ENCODE assay signal across 8 mouse cellular contexts in the genomic region with DNA sequence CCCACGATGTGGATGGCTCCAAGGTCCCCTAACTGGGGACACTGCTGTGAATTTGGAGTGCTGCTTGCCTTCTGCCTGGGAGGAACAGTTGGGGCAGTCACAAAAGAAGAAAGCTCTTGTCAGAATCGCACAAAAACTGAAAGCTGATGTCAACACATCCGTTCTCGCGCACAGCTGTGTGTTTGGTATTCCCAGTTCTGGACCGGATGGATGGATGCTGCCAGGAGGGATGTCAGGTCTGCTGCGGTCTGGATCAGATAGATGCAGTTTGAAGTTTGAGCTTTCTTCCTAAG.
DNase-seq lines count a peak whose midpoint lies in the region; ATAC-seq lines count a peak whose summit lies in the region.

No protein-coding gene starts in this region.

- no peak overlapping the region for H3K27ac ChIP-seq in heart, embryonic 11.5 days (ENCODE audit: low read depth, low read length)
- peak overlapping the region; percentile 72 for H3K27ac ChIP-seq in heart, embryonic 10.5 days
- no peak overlapping the region for H3K27ac ChIP-seq in midbrain, embryonic 16.5 days (ENCODE audit: low read length)

- 63% methylated on average over 7 of the region's 7 CpGs for WGBS in heart, embryonic 11.5 days (ENCODE audit: insufficient replicate concordance)
- WGBS in heart, embryonic 10.5 days: 68% methylated on average over 7 of the region's 7 CpGs
- WGBS in midbrain, embryonic 16.5 days: 41% methylated on average over 7 of the region's 7 CpGs

- no peak overlapping the region for H3K9ac ChIP-seq in heart, embryonic 11.5 days (ENCODE audit: low read depth, low read length)
- no peak overlapping the region for H3K9ac ChIP-seq in midbrain, embryonic 16.5 days (ENCODE audit: low read depth, low read length)

- no peaks in the 10 kb centered on the region for H3K4me1 ChIP-seq in heart, embryonic 11.5 days (ENCODE audit: control insufficient read depth, insufficient read depth, low read length)
- peaks cover 16% of the 10 kb centered on the region; the same call in 1 of the 2 replicates for H3K4me1 ChIP-seq in heart, embryonic 10.5 days
- H3K4me1 ChIP-seq in midbrain, embryonic 16.5 days (ENCODE audit: control insufficient read depth, insufficient read depth, low read length): no peaks in the 10 kb centered on the region

- H3K9me3 ChIP-seq in heart, embryonic 11.5 days (replicated peaks; ENCODE audit: control insufficient read depth, low read length): no peaks in the 10 kb centered on the region
- no peaks in the 10 kb centered on the region for H3K9me3 ChIP-seq in heart, embryonic 10.5 days
- H3K9me3 ChIP-seq in midbrain, embryonic 16.5 days (replicated peaks; ENCODE audit: control insufficient read depth, low read length, poor library complexity, severe bottlenecking): no peaks in the 10 kb centered on the region

- H3K36me3 ChIP-seq in heart, embryonic 11.5 days (ENCODE audit: control insufficient read depth, insufficient read depth, low read length): no peaks in the 10 kb centered on the region
- no peaks in the 10 kb centered on the region for H3K36me3 ChIP-seq in heart, embryonic 10.5 days
- H3K36me3 ChIP-seq in midbrain, embryonic 16.5 days (ENCODE audit: control insufficient read depth, insufficient read depth, low read length): no peaks in the 10 kb centered on the region

- peak; percentile 16 for DNase-seq in heart, adult 8-10 months (ENCODE audit: low spot score)
- peak; percentile 32 for DNase-seq in lung, postnatal 10 days
- no peak for DNase-seq in lung, adult 18-20 months
- no peak for DNase-seq in heart, embryonic 10.5 days (ENCODE audit: low spot score)
- no peak for DNase-seq in spleen, adult 12 weeks (ENCODE audit: low spot score)
- DNase-seq in urinary bladder, adult 18-20 months (ENCODE audit: low spot score in 2 of 2): no peak

- H3K27me3 ChIP-seq in heart, embryonic 11.5 days (ENCODE audit: control insufficient read depth, insufficient read depth, low read length): no peaks in the 10 kb centered on the region
- no peaks in the 10 kb centered on the region for H3K27me3 ChIP-seq in heart, embryonic 10.5 days (ENCODE audit: insufficient read depth, poor library complexity, severe bottlenecking)
- H3K27me3 ChIP-seq in midbrain, embryonic 16.5 days (ENCODE audit: control insufficient read depth, insufficient read depth, low read depth, low read length): no peaks in the 10 kb centered on the region

- no peak overlapping the region for H3K4me3 ChIP-seq in heart, embryonic 11.5 days (ENCODE audit: low read depth, low read length)
- no peak overlapping the region for H3K4me3 ChIP-seq in heart, embryonic 10.5 days
- H3K4me3 ChIP-seq in midbrain, embryonic 16.5 days (ENCODE audit: low read depth, low read length): no peak overlapping the region

- no peak for ATAC-seq in heart, embryonic 11.5 days (replicated peaks; ENCODE audit: insufficient number of reproducible peaks, low FRiP score, low TSS enrichment)
- ATAC-seq in midbrain, embryonic 16.5 days: 0 out of 2 replicates have a peak, but pooled peaks have one; percentile 8

- no peak overlapping the region for H3K4me2 ChIP-seq in heart, embryonic 11.5 days
- no peak overlapping the region for H3K4me2 ChIP-seq in midbrain, embryonic 16.5 days (ENCODE audit: low read length)

Comparison
In these comparisons a context has a peak if more than half of its experiments do, and no peak if none do; other contexts are left out.
1. DNase-seq: peak in heart, adult 8-10 months (single experiment) and lung, postnatal 10 days (single experiment); none in lung, adult 18-20 months (0 of 2), heart, embryonic 10.5 days (single experiment), spleen, adult 12 weeks (single experiment) and urinary bladder, adult 18-20 months (0 of 2).